Mouse (Mus musculus) limb, embryonic 14.5 days (tissue): ENCODE results near the gene Clcn7. TPM values are rescaled to one million over a fixed set of nuclear protein-coding genes. Genes with fewer than 3 reads are reported as not detected.

Experiments used
- ATAC-seq: fragments of 200-750 bp; cut with Nextera tagmentation; 2 replicates; pipeline ENCODE4 v1.8.0; 2017; ENCODE audit warnings: low read depth, moderate number of reproducible peaks, moderate TSS enrichment; ENCODE audit not compliant: low FRiP score
- DNase-seq: peaks from one replicate; pipeline ENCODE4 v3.0.0-alpha.2; 2015; ENCODE audit warnings: low spot score
- H3K27ac ChIP-seq: fragments of 300-500 bp; sonication (generic); replicated peaks from 2 replicates; pipeline ENCODE4 v1.5.1; 2014; ENCODE audit warnings: low read depth, mild to moderate bottlenecking, low read length, moderate library complexity, mixed read lengths
- H3K27me3 ChIP-seq: fragments of 300-500 bp; sonication (generic); 2 replicates; pipeline ENCODE4 v1.6.1; 2014; ENCODE audit warnings: low read length, mixed read lengths; ENCODE audit not compliant: control insufficient read depth, insufficient read depth
- H3K36me3 ChIP-seq: fragments of 300-500 bp; sonication (generic); 2 replicates; pipeline ENCODE4 v1.6.1; 2014; ENCODE audit warnings: mild to moderate bottlenecking, low read length, moderate library complexity, mixed read lengths; ENCODE audit not compliant: control insufficient read depth, insufficient read depth
- H3K4me1 ChIP-seq: fragments of 300-500 bp; sonication (generic); 2 replicates; pipeline ENCODE4 v1.6.1; 2014; ENCODE audit warnings: antibody characterized with exemption, low read length, mixed read lengths; ENCODE audit not compliant: control insufficient read depth, insufficient read depth
- H3K4me2 ChIP-seq: fragments of 300-500 bp; sonication (generic); replicated peaks from 2 replicates; pipeline ENCODE4 v1.6.1; 2014; ENCODE audit warnings: low read depth, mild to moderate bottlenecking, low read length, moderate library complexity; ENCODE audit not compliant: severe bottlenecking
- H3K4me3 ChIP-seq: fragments of 300-500 bp; sonication (generic); replicated peaks from 2 replicates; pipeline ENCODE4 v1.5.1; 2014; ENCODE audit warnings: low read length
- H3K9ac ChIP-seq: fragments of 300-500 bp; sonication (generic); 2 replicates; pipeline ENCODE4 v1.6.1; 2014; ENCODE audit warnings: mild to moderate bottlenecking, low read depth, low read length, moderate library complexity; ENCODE audit not compliant: severe bottlenecking
- H3K9me3 ChIP-seq: fragments of 300-500 bp; sonication (generic); 2 replicates; pipeline ENCODE4 v1.6.1; 2016; ENCODE audit warnings: low read length; ENCODE audit not compliant: control insufficient read depth
- POLR2A ChIP-seq: fragments of 200-500 bp; IDR thresholded peaks from 2 replicates; pipeline ENCODE4 v1.8.0; 2012; ENCODE audit warnings: inconsistent platforms, mild to moderate bottlenecking, moderate library complexity, borderline replicate concordance; ENCODE audit not compliant: insufficient read depth, insufficient read length; ENCODE audit errors: extremely low read depth
- WGBS: fragments of 180-500 bp; shearing (Covaris S2); extraction: QIAGEN DNeasy Blood & Tissue Kit; methylation state at CpG from one replicate; pipeline ENCODE4 v1.1.7; 2014; 5-methylcytosine and 5-hydroxymethylcytosine counted together
- polyA plus RNA-seq, 2 experiments: library from polyadenylated mRNA; depleted of rRNA in 1 of 2; stranded (reverse) in 1 of 2; unstranded in 1 of 2; fragments of >200 nt; fragmentation: Nextera tagmentation in 1 of 2; extraction: Ambion mirVana in 1 of 2; gene quantifications; 2 replicates each; pipeline versions ENCODE4 v1.2.1 to v1.2.3; 2012 to 2014

Clcn7 gene
- polyA plus RNA-seq, 2 experiments, result 21.3 to 32.4 TPM

DNA sequence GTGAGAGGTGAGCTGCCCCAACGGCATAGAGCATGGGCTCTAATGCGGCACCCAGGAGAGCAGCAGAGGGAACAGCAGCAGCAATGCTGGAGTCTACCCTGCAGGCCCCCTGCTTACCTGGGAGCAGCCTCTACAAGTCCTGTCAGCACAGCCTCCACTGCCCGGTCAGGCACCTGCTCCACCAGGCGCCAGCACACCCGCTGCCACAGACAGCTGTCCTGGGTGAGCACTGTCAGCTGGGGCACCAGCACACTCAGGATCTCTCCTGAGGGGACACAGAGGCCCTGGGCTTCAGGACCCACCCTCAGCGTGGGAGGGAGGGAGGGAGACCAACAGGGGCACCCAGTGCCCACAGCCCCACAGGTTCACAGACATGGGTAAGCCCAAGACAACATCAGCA lies 22.6 kb upstream of the Clcn7 start:
- TF ChIP-seq POLR2A, result no peak
- H3K9me3 ChIP-seq, result no peaks in the 10 kb centered on the region
- H3K27ac ChIP-seq, result no peak overlapping the region
- H3K27me3 ChIP-seq, result no peaks in the 10 kb centered on the region
- peaks cover 6% of the 10 kb centered on the region for H3K4me1 ChIP-seq
- H3K9ac ChIP-seq, result no peak overlapping the region
- DNase-seq (no peak), ATAC-seq (no peak)
- H3K4me2 ChIP-seq, result no peak overlapping the region
- 89% methylated on average over 6 of the region's 6 CpGs for WGBS
- no peak overlapping the region for H3K4me3 ChIP-seq
- H3K36me3 ChIP-seq, result peaks cover 54% of the 10 kb centered on the region

DNA sequence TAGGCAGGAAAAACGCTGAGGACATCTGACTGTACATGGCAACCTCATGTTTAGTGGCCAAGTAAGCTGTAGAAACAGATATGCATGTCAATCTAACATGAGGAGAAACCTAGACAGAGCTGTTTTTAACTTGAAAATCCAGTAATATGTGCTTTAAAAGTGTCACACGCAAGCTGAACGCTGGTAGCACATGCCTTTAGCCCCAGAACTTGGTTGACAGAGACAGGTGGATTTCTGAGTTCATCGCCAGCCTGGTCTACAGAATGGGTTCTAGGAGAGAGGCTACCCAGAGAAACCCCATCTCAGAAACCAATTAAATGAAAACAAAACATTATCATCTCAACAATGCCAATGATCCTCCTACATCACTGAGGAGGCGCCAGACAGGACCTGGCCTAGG lies 22.0 kb upstream of the Clcn7 start:
- Histone ChIP-seq H3K27me3 (no peaks in the 10 kb centered on the region), H3K27ac (no peak overlapping the region), H3K9me3 (no peaks in the 10 kb centered on the region), H3K9ac (no peak overlapping the region), H3K4me3 (no peak overlapping the region), H3K36me3 (peaks cover 48% of the 10 kb centered on the region), H3K4me1 (peaks cover 8% of the 10 kb centered on the region), H3K4me2 (no peak overlapping the region)
- 92% methylated on average over 5 of the region's 5 CpGs for WGBS
- no peak for TF ChIP-seq POLR2A
- no peak for DNase-seq
- ATAC-seq, result no peak

DNA sequence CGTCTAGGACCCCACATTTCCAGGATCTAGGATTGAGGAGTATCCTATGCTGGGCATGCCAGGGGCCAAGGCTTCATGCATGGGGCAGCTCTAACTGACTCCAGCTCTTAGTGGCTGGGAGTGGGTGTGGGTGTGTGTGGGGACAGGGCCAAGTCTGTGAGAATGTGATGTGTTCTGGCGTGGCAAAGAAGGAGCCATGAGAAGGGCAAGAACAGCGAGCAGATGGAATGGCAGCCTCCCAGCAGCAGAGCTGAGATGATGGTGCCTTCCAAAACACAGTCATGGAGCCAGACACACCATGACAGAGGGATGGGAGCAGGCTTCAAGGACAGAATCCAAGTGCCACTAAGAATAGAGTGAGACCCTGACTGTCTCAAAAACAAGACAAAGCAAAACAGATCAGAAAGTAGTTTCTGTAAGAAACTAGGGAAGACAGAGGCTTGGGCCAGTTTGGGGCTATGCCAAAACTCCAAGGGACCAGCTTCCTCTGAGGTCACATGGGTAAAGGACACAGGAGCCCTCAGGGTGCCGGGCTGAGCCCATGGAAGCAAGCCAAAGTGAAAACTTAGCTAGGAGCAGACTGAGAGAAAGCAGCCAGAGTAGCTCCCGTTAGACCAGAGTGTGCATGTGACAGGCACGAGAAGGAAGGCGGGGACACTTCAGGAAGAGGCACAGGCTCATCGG lies 21.3 kb upstream of the Clcn7 start:
- Histone ChIP-seq H3K27me3 (no peaks in the 10 kb centered on the region), H3K36me3 (peaks cover 41% of the 10 kb centered on the region), H3K9ac (no peak overlapping the region), H3K4me2 (no peak overlapping the region), H3K4me1 (peaks cover 9% of the 10 kb centered on the region), H3K27ac (no peak overlapping the region), H3K9me3 (no peaks in the 10 kb centered on the region), H3K4me3 (no peak overlapping the region)
- TF ChIP-seq POLR2A, result no peak
- DNase-seq (no peak), ATAC-seq (no peak)
- WGBS, result 81% methylated on average over 8 of the region's 8 CpGs

DNA sequence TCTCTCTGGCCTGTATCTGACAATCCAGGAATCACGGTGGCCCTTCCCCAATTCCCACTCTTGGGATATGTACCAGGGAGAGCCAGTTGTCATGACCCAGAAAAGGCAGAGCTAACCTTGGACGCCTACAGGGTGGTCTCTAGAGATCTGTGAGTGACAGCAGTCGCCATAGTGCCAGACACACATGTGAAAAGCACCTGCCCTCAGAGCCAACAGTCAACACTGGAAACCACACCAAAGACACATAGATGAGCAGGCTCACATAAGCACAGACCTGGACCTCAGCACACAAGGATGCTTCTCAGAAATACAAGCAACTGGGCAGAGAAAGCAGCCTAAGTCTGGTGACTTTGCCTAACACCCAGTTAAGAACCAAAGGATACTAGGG lies 20.8 kb upstream of the Clcn7 start:
- Histone ChIP-seq H3K4me2 (no peak overlapping the region), H3K4me1 (peaks cover 9% of the 10 kb centered on the region), H3K27me3 (no peaks in the 10 kb centered on the region), H3K36me3 (peaks cover 36% of the 10 kb centered on the region), H3K4me3 (no peak overlapping the region), H3K9ac (no peak overlapping the region), H3K27ac (no peak overlapping the region), H3K9me3 (no peaks in the 10 kb centered on the region)
- no peak for TF ChIP-seq POLR2A
- WGBS, result 79% methylated on average over 3 of the region's 3 CpGs
- ATAC-seq (no peak), DNase-seq (no peak)

DNA sequence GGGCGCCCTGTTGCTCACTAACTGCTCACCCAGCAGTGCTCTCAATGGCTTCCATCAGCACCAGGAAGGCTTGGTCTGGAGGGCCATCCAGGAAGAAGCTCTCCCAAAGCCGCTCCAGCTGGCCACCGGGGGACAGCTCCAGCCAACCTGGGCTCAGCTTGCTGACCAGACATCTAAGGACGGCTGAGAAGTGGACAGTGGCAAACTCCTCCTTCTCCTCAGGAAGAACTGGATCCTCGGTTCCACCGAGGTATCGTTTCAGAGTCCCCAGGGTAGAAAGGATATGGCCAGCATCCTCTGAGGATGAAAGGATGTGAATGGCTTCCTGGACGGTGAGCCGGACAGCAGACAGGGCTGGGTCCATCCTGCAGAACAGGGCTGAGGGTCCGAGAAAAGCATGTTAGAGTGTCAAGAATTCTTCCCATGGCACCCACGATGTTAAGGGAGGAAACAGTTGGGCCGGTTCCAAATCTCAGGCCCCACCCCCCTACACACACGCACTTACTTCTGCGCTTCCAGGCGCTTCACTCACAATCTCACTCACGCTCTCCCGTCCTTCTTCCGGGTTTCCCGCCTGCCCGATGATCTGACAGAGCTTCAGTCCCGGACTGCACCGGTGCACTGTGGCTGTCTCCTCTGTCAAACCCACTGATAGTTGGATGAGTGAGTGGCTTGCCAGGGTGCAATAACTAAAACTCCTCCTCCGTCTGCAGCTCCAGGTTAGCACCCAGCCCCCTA lies 18.1 kb upstream of the Clcn7 start:
- Histone ChIP-seq H3K4me1 (peaks cover 9% of the 10 kb centered on the region), H3K27me3 (no peaks in the 10 kb centered on the region), H3K4me2 (peak overlapping the region; percentile 98), H3K9me3 (no peaks in the 10 kb centered on the region), H3K36me3 (peaks cover 16% of the 10 kb centered on the region), H3K9ac (peak overlapping the region; percentile 70), H3K4me3 (peak overlapping the region; percentile 61), H3K27ac (peak overlapping the region; percentile 92)
- DNase-seq (peak; percentile 15), ATAC-seq (peak; percentile 24)
- no peak for TF ChIP-seq POLR2A
- 10% methylated on average over 23 of the region's 23 CpGs for WGBS
